In the genomic region with DNA sequence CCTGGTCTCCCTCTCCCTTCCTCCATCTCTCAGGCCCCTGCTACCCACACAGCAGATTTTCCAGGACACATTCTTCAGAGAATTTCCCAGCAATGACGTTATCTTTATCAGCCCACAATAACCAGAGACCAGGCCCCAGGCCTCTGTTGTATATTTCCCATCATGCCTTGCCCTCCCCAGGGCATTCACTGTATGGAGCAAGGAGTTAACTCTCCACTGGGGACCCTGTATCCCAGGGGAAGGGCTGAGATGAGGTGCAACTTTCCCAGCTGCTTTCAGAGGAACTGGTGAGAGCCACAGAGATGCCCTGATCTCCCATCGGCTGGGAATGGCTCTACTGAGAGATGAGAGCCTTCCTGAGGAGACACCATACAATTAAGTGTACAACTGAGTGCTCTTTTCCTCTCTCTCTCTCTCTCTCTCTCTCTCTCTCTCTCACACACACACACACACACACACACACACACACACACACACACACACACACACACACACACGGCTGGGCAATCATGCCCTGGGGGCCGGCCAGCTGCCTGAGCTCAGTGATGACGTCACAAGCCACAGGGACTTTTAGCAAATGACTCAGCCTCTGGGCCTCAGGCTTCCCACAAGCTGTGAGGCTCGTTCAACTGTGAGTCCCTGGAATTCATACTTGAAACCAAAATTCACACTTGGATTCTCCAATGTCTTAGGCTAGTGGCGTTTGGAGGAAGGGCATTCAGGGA, we compare ENCODE assay signal across 1 mouse cellular context.
TF ChIP-seq lines count a peak whose summit lies in the region.

No protein-coding gene starts in this region.

TF ChIP-seq in myocyte, 11 proteins besides CTCF, POLR2A, EP300 and RAD21 (continued from another document):
- TF ChIP-seq TCF12 (IDR thresholded peaks at IDR 0.05; ENCODE audit: insufficient read depth, poor library complexity, severe bottlenecking) = no peak
- no peak for TF ChIP-seq MAX (IDR thresholded peaks at IDR 0.05; ENCODE audit: low read depth)
- TF ChIP-seq CEBPB (IDR thresholded peaks at IDR 0.05; ENCODE audit: insufficient read depth, poor library complexity, severe bottlenecking) = 0 out of 2 replicates have a peak, but pooled peaks have one; percentile 0
TF ChIP-seq in myocyte: peak in this region for 4.
